10 mouse cellular contexts compared by ENCODE assay signal in genomic region chr16:95449361-95449725, GRCm38 (mm10).
DNase-seq lines count a peak whose midpoint lies in the region; ATAC-seq lines count a peak whose summit lies in the region.
"Had no signal": no experiment of that assay in that cellular context is flagged by ENCODE, and none has a peak within 500 bp of the region (broad histone marks: within the 10 kb centered on the region; RNA-seq: fewer than 3 reads in every experiment).

No protein-coding gene starts in this region.

- peaks cover 8% of the 10 kb centered on the region for H3K4me1 ChIP-seq in heart, embryonic 15.5 days (replicated peaks)
- H3K4me1 ChIP-seq in heart, embryonic 12.5 days (replicated peaks) = peaks cover 19% of the 10 kb centered on the region
- H3K4me1 ChIP-seq in kidney, embryonic 16.5 days (ENCODE audit: insufficient read depth, low read length) = no peaks in the 10 kb centered on the region

- no peak for ATAC-seq in heart, embryonic 15.5 days (replicated peaks; ENCODE audit: insufficient number of reproducible peaks, insufficient read depth, low FRiP score, low read depth)
- no peak for ATAC-seq in heart, embryonic 12.5 days (ENCODE audit: insufficient number of reproducible peaks, low FRiP score)
- peak; percentile 69 for ATAC-seq in kidney, embryonic 16.5 days (ENCODE audit: low FRiP score, low TSS enrichment)
- ATAC-seq in megakaryocyte, adult 5-6 weeks (ENCODE audit: poor library complexity, severe bottlenecking) = peak; percentile 44

- H3K9me3 ChIP-seq in heart, embryonic 15.5 days (replicated peaks) = no peaks in the 10 kb centered on the region
- no peaks in the 10 kb centered on the region for H3K9me3 ChIP-seq in heart, embryonic 12.5 days (replicated peaks)
- no peaks in the 10 kb centered on the region for H3K9me3 ChIP-seq in kidney, embryonic 16.5 days (ENCODE audit: low read length)

- H3K9ac ChIP-seq in heart, embryonic 15.5 days = no peak overlapping the region
- H3K9ac ChIP-seq in heart, embryonic 12.5 days = no peak overlapping the region
- no peak overlapping the region for H3K9ac ChIP-seq in kidney, embryonic 16.5 days (replicated peaks; ENCODE audit: low read length)
- H3K9ac ChIP-seq: hindbrain, embryonic 14.5 days had no signal

- WGBS in heart, embryonic 15.5 days = 47% methylated on average over 5 of the region's 5 CpGs
- 36% methylated on average over 5 of the region's 5 CpGs for WGBS in heart, embryonic 12.5 days
- 60% methylated on average over 5 of the region's 5 CpGs for WGBS in kidney, embryonic 16.5 days

- peak overlapping the region; percentile 45; the same call in 1 of the 2 replicates for H3K27ac ChIP-seq in heart, embryonic 15.5 days
- H3K27ac ChIP-seq in heart, embryonic 12.5 days (ENCODE audit: poor library complexity, severe bottlenecking) = no peak overlapping the region
- peak overlapping the region; percentile 83 for H3K27ac ChIP-seq in kidney, embryonic 16.5 days (ENCODE audit: low read length)
- H3K27ac ChIP-seq: hindbrain, embryonic 14.5 days had no signal

- no peak overlapping the region for H3K4me2 ChIP-seq in heart, embryonic 15.5 days
- H3K4me2 ChIP-seq in heart, embryonic 12.5 days = no peak overlapping the region
- no peak overlapping the region for H3K4me2 ChIP-seq in kidney, embryonic 16.5 days (replicated peaks; ENCODE audit: low read depth, low read length)
- H3K4me2 ChIP-seq: hindbrain, embryonic 14.5 days had no signal

- no peaks in the 10 kb centered on the region for H3K36me3 ChIP-seq in heart, embryonic 15.5 days
- no peaks in the 10 kb centered on the region for H3K36me3 ChIP-seq in heart, embryonic 12.5 days
- H3K36me3 ChIP-seq in kidney, embryonic 16.5 days (ENCODE audit: insufficient read depth, low read length) = no peaks in the 10 kb centered on the region

- intact Hi-C loops in gastrocnemius, postnatal 14 days (cut with DNase I; ENCODE audit: low total_unique reads) = no loop called here

- H3K4me3 ChIP-seq in heart, embryonic 15.5 days = no peak overlapping the region
- H3K4me3 ChIP-seq in heart, embryonic 12.5 days = no peak overlapping the region
- H3K4me3 ChIP-seq in kidney, embryonic 16.5 days (ENCODE audit: low read length) = no peak overlapping the region
- H3K4me3 ChIP-seq: erythroblast, embryonic 14.5 days had no signal

- no peaks in the 10 kb centered on the region for H3K27me3 ChIP-seq in heart, embryonic 15.5 days
- no peaks in the 10 kb centered on the region for H3K27me3 ChIP-seq in heart, embryonic 12.5 days (replicated peaks)
- no peaks in the 10 kb centered on the region for H3K27me3 ChIP-seq in kidney, embryonic 16.5 days (ENCODE audit: insufficient read depth, low read length)

- peak; percentile 33 for DNase-seq in adrenal gland, postnatal 14 days
- no peak for DNase-seq in urinary bladder, postnatal 14 days (ENCODE audit: low spot score)
- no peak for DNase-seq in gastrocnemius, postnatal 14 days
- no peak for DNase-seq in spleen, adult 12 weeks (ENCODE audit: low spot score)

Comparison
In these comparisons a context has a peak if more than half of its experiments do, and no peak if none do; other contexts are left out.
1. ATAC-seq: peak in kidney, embryonic 16.5 days (single experiment) and megakaryocyte, adult 5-6 weeks (single experiment); none in heart, embryonic 15.5 days (single experiment) and heart, embryonic 12.5 days (single experiment).